Mouse (Mus musculus): ENCODE results near the gene Apba1. TPM values are rescaled to one million over a fixed set of nuclear protein-coding genes. Genes with fewer than 3 reads are reported as not detected.

Gene Apba1
- polyA plus RNA-seq (2015; fragmentation: Nextera tagmentation; extraction: Ambion mirVana) = 12.7 and 13.3 TPM in 2 replicates

DNA sequence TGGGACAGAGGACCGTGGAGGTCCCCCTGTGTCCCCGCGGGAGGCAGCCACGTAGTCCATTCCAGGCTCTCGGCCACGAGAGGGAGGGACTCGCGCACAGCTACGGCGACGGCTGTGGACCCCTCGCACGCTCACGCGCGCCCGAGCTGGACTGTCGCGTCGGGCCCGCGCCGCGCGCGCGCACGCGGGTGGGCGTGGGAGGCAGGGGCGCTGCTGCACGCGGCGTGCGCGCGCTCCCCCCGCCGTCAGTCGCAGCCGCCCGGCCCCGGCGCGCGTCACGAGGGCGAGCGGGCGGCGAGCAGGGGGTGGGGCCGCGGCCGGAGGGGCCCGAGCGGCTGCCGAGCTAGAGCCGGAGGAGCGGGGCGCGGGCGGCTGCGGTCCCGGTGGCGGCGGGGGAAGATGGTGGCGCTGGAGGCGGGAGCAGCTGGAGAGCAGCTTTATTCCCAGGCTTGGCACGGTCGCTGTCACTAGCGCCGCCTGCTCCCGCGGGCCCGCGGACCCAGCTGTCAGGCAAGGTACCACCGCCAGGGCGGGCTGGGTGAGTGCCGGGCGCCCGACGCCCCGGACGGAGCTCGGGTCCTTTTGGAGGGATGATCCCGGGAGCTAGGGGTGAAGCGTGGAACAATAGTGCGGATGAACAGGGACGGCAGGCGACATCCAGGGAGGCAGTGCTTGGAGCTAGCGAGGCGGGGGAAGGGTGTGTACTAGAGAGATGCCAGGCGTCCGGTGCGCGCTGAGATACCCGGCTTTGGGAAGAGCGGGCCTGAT is at the start of gene Apba1:
Gene Apba1, plus strand, starts transcription at position 334 of the 768 bp plus-strand sequence.
- no peaks in the 10 kb centered on the region for H3K9me3 ChIP-seq (ENCODE audit: control insufficient read depth, low read length)

DNA sequence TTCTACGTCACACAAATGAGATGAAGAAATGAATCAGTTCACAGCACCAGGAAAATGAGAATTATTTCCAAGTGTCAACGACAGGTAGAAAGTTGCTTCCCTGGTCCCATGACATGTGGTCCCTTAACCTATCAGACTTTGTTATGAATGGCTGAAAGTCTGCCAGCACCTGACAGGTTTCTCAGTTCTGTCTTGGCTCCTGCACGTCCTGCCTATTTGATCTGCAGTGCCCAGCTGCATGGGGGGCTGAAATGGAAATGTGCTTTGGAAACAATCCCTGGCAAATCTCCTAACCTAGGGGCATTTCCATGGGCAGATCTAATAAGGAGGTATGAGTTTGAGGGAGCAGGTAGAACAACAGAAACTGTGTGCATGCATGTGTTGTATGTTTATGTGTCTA is 12.2 kb upstream of the Apba1 start:
- no peaks in the 10 kb centered on the region for H3K9me3 ChIP-seq (ENCODE audit: control insufficient read depth, low read length)
- no peaks in the 10 kb centered on the region for H3K27me3 ChIP-seq (replicated peaks; ENCODE audit: control insufficient read depth, insufficient read depth, low read length)
- 72% methylated on average over 3 of the region's 3 CpGs for WGBS
- no peak for ATAC-seq
- H3K27ac ChIP-seq (ENCODE audit: low read depth, low read length) = no peak overlapping the region
- no peaks in the 10 kb centered on the region for H3K4me1 ChIP-seq (ENCODE audit: control insufficient read depth, insufficient read depth, low read depth, low read length)
- no peak overlapping the region for H3K9ac ChIP-seq (ENCODE audit: low read depth, low read length)
- no peak overlapping the region for H3K4me3 ChIP-seq (ENCODE audit: low read length)
- H3K36me3 ChIP-seq (ENCODE audit: control insufficient read depth, insufficient read depth, low read length) = no peaks in the 10 kb centered on the region
- no peak overlapping the region for H3K4me2 ChIP-seq (ENCODE audit: low read length)

More for the DNA sequence above, at the start of gene Apba1:
- WGBS = under 1% methylated on average over 50 of the region's 98 CpGs
- ATAC-seq = peak; percentile 92
- H3K36me3 ChIP-seq (ENCODE audit: control insufficient read depth, insufficient read depth, low read length) = no peaks in the 10 kb centered on the region
- peaks cover 11% of the 10 kb centered on the region for H3K4me1 ChIP-seq (ENCODE audit: control insufficient read depth, insufficient read depth, low read depth, low read length)
- peak within 1 kb of the TSS; percentile 84 for H3K4me2 ChIP-seq (ENCODE audit: low read length)
- peak within 1 kb of the TSS; percentile 99 for H3K27ac ChIP-seq (ENCODE audit: low read depth, low read length)
- H3K4me3 ChIP-seq (ENCODE audit: low read length) = peak within 1 kb of the TSS; percentile 82
- no peaks in the 10 kb centered on the region for H3K27me3 ChIP-seq (replicated peaks; ENCODE audit: control insufficient read depth, insufficient read depth, low read length)
- peak within 1 kb of the TSS; percentile 94 for H3K9ac ChIP-seq (ENCODE audit: low read depth, low read length)

DNA sequence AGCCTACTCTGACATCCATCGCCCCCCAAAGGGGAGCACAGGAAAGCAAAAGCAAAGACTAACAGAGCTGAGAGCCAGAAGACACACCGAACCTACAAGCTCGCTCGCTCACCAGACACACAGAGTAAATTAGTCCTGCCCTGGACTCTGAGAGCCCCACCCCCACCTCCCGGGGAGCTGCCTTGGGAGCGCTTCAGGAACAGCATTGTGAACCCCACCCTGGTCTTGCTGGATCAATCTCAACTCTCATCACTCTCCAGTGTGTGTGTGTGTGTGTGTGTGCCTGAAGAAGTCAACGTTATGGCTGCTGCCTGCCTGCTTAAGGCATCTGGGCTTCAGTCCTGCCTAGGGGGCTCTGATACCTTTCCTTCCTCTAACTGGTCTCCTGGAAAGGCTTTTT is 1.7 kb upstream of the Apba1 start:
- Histone ChIP-seq H3K27ac (ENCODE audit: low read depth, low read length) (no peak overlapping the region), H3K4me1 (ENCODE audit: control insufficient read depth, insufficient read depth, low read depth, low read length) (peaks cover 11% of the 10 kb centered on the region), H3K9me3 (ENCODE audit: control insufficient read depth, low read length) (no peaks in the 10 kb centered on the region), H3K4me3 (ENCODE audit: low read length) (no peak overlapping the region), H3K9ac (ENCODE audit: low read depth, low read length) (no peak overlapping the region), H3K36me3 (ENCODE audit: control insufficient read depth, insufficient read depth, low read length) (no peaks in the 10 kb centered on the region), H3K27me3 (replicated peaks; ENCODE audit: control insufficient read depth, insufficient read depth, low read length) (no peaks in the 10 kb centered on the region), H3K4me2 (ENCODE audit: low read length) (no peak overlapping the region)
- ATAC-seq = no peak
- WGBS = 21% methylated on average over 7 of the region's 7 CpGs

DNA sequence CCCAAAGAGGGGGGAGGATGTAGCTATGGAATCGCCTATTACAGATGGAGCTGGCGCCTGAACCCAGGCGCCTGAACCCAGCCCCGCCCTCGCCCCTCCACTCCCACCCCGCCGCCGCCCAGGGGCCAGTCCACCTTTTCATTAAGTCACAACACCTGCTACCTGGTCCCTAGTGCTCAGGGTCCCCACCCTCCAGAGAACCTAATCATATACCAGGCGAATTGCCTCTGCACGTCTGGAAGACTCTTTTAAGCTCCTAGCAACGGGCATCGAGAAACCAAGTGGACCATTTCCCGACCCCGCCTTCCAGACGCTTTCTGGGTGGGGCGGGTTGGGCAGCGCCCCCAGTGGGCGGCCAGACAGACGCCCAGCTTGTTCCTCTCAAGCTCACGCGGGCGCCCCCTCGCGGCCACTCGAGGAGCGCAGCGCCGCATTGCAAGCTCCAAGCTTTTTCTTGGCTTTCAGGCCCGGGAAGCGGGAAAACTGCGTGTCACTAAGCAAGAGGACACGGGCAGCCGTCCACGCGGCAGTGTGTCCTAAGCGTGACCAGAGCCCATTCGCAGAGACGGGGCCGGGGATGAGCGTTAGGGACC is 630 bp upstream of the Apba1 start:
- peak; percentile 74; the same call in 1 of the 2 replicates for ATAC-seq
- no peaks in the 10 kb centered on the region for H3K9me3 ChIP-seq (ENCODE audit: control insufficient read depth, low read length)
- peak overlapping the region; percentile 94 for H3K9ac ChIP-seq (ENCODE audit: low read depth, low read length)
- H3K36me3 ChIP-seq (ENCODE audit: control insufficient read depth, insufficient read depth, low read length) = no peaks in the 10 kb centered on the region
- H3K27me3 ChIP-seq (replicated peaks; ENCODE audit: control insufficient read depth, insufficient read depth, low read length) = no peaks in the 10 kb centered on the region
- peak overlapping the region; percentile 84 for H3K4me2 ChIP-seq (ENCODE audit: low read length)
- peak overlapping the region; percentile 99 for H3K27ac ChIP-seq (ENCODE audit: low read depth, low read length)
- H3K4me1 ChIP-seq (ENCODE audit: control insufficient read depth, insufficient read depth, low read depth, low read length) = peaks cover 11% of the 10 kb centered on the region
- WGBS = 0% methylated on average over 40 of the region's 40 CpGs
- peak overlapping the region; percentile 82 for H3K4me3 ChIP-seq (ENCODE audit: low read length)

DNA sequence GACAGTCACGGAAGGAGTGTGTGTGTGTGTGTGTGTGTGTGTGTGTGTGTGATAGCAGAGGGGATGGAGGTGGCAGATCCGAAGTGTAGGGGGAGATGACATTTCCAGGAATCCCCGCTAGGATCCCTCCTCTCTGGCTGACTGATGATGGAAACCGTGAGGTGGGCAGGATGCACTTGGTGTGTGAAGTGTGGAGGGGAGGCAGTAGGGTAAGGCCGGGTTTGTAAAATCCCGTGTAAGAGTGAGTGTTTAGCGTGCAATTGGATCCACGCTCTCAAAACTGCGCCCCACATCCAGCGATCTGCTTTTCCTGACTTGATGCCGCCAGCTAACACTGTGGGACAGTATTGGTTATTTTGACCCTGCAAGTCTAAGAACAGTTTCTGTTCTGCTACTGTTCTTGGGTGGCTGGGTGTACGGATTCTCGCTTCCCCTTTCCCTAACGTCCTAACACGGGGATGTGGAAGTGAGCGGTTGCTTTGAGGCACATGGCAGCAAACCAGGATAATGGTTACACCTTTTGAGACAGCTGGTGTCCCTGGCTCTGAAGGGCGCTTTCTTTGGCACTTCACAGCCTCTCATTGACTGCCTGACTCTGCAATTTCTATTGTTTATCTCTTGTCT is 747 bp downstream of the Apba1 start:
- Histone ChIP-seq H3K4me2 (ENCODE audit: low read length) (peak overlapping the region; percentile 84), H3K27me3 (replicated peaks; ENCODE audit: control insufficient read depth, insufficient read depth, low read length) (no peaks in the 10 kb centered on the region), H3K9me3 (ENCODE audit: control insufficient read depth, low read length) (no peaks in the 10 kb centered on the region), H3K4me1 (ENCODE audit: control insufficient read depth, insufficient read depth, low read depth, low read length) (peaks cover 13% of the 10 kb centered on the region), H3K27ac (ENCODE audit: low read depth, low read length) (peak overlapping the region; percentile 99), H3K9ac (ENCODE audit: low read depth, low read length) (peak overlapping the region; percentile 94), H3K36me3 (ENCODE audit: control insufficient read depth, insufficient read depth, low read length) (no peaks in the 10 kb centered on the region), H3K4me3 (ENCODE audit: low read length) (peak overlapping the region; percentile 82)
- peak; percentile 29; the same call in 1 of the 2 replicates for ATAC-seq
- WGBS = 1% methylated on average over 17 of the region's 17 CpGs

DNA sequence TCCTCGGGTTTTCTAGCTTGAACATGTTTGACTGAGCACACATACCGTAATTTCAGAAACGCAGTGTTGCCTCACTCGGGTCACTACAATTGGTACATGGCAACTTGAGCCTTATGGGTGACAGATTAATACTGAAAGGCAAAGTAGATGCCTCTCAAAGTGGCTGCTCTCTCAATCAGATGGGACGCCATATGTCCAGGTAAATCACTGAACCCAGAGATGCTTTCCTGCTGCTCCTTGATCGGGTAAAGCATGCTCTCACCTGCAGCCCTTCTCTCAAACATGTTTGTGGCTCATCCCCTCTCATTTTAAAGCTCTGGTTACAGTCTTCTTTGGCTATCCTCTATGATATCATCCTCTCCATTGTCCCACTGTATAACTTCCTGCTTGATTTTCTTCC is 4.7 kb downstream of the Apba1 start:
- Histone ChIP-seq H3K9ac (ENCODE audit: low read depth, low read length) (no peak overlapping the region), H3K27ac (ENCODE audit: low read depth, low read length) (no peak overlapping the region), H3K27me3 (replicated peaks; ENCODE audit: control insufficient read depth, insufficient read depth, low read length) (no peaks in the 10 kb centered on the region), H3K4me3 (ENCODE audit: low read length) (no peak overlapping the region), H3K4me2 (ENCODE audit: low read length) (no peak overlapping the region), H3K36me3 (ENCODE audit: control insufficient read depth, insufficient read depth, low read length) (no peaks in the 10 kb centered on the region), H3K4me1 (ENCODE audit: control insufficient read depth, insufficient read depth, low read depth, low read length) (peaks cover 13% of the 10 kb centered on the region), H3K9me3 (ENCODE audit: control insufficient read depth, low read length) (no peaks in the 10 kb centered on the region)
- no peak for ATAC-seq
- WGBS = 85% methylated on average over 6 of the region's 6 CpGs

DNA sequence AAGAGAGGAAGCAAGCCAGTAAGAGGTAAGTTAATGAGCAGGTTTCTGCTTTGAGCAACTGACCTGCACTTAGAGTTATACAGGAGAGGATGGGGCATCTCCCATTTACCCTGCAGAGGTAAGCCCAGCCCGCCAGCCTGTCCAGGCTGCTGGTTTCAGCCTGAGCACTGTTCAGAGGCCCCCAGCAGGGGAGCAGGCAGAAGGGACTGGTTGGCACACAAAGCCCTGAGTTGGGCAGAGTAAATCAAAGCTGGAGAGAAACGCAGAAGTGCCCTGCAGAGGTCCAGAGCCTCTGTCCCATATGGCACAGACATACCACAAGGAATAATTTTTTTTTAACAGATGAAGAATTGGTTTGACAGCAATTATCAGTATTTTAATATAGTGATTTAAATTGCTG is 5.4 kb downstream of the Apba1 start:
- WGBS = 35% methylated on average over 2 of the region's 2 CpGs
- Histone ChIP-seq H3K36me3 (ENCODE audit: control insufficient read depth, insufficient read depth, low read length) (no peaks in the 10 kb centered on the region), H3K4me3 (ENCODE audit: low read length) (no peak overlapping the region), H3K4me2 (ENCODE audit: low read length) (no peak overlapping the region), H3K9ac (ENCODE audit: low read depth, low read length) (no peak overlapping the region), H3K27ac (ENCODE audit: low read depth, low read length) (no peak overlapping the region), H3K4me1 (ENCODE audit: control insufficient read depth, insufficient read depth, low read depth, low read length) (peaks cover 13% of the 10 kb centered on the region), H3K27me3 (replicated peaks; ENCODE audit: control insufficient read depth, insufficient read depth, low read length) (no peaks in the 10 kb centered on the region), H3K9me3 (ENCODE audit: control insufficient read depth, low read length) (no peaks in the 10 kb centered on the region)
- peak; percentile 12; the same call in 1 of the 2 replicates for ATAC-seq

DNA sequence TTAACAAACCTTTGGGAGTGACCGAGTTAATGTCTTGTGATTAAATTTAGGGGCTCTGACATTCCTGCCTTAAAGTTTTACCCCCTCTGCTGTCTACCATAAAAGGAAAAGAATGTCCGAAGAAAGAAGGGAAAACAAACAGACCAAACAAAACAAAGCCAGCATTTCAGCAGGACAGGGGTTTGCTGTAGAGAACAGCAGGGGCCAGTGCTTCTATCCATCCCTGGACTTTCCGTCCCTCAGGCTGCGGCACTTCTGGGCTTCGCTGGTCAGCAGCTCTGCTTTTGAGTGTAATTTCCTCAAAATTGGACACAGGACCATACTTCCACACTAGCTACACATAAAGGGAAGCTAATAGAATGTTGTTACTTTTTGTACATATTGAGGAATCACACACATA is 10.2 kb downstream of the Apba1 start:
- H3K4me2 ChIP-seq (ENCODE audit: low read length) = no peak overlapping the region
- H3K36me3 ChIP-seq (ENCODE audit: control insufficient read depth, insufficient read depth, low read length) = no peaks in the 10 kb centered on the region
- H3K4me1 ChIP-seq (ENCODE audit: control insufficient read depth, insufficient read depth, low read depth, low read length) = peaks cover 16% of the 10 kb centered on the region
- H3K27me3 ChIP-seq (replicated peaks; ENCODE audit: control insufficient read depth, insufficient read depth, low read length) = no peaks in the 10 kb centered on the region
- no peak overlapping the region for H3K9ac ChIP-seq (ENCODE audit: low read depth, low read length)
- H3K9me3 ChIP-seq (ENCODE audit: control insufficient read depth, low read length) = no peaks in the 10 kb centered on the region
- WGBS = 34% methylated on average over 5 of the region's 5 CpGs
- no peak for ATAC-seq
- no peak overlapping the region for H3K27ac ChIP-seq (ENCODE audit: low read depth, low read length)
- H3K4me3 ChIP-seq (ENCODE audit: low read length) = no peak overlapping the region

Measured in hindbrain, embryonic 16.5 days (tissue).